Mouse (Mus musculus) liver, embryonic 14.5 days (tissue): ENCODE measurements around the gene Sirt4. TPM values are rescaled to one million over a fixed set of nuclear protein-coding genes. Genes with fewer than 3 reads are reported as not detected.
"Not testable (repeated sequence)": the region's sequence is repeated elsewhere in the genome, so short reads cannot be mapped to it uniquely, and the experiment has no call there.

Experiments
- ATAC-seq: fragments of 200-750 bp; cut with Nextera tagmentation; 2 replicates; pipeline ENCODE4 v1.8.0; 2017; ENCODE audit warnings: moderate number of reproducible peaks, mild to moderate bottlenecking, moderate library complexity; ENCODE audit not compliant: insufficient read depth
- DNase-seq, 3 experiments: peaks; one replicate each; pipeline ENCODE4 v3.0.0-alpha.2; 2012 to 2013; ENCODE audit warnings: low read depth in 3 of 3, low spot score in 3 of 3
- H3K27ac ChIP-seq: fragments of 300-500 bp; sonication (generic); 2 replicates; pipeline ENCODE4 v1.5.1; 2014; ENCODE audit warnings: moderate library complexity, mild to moderate bottlenecking, control low read depth, inconsistent platforms
- H3K27me3 ChIP-seq: fragments of 300-500 bp; sonication (generic); 2 replicates; pipeline ENCODE4 v1.6.1; 2014; ENCODE audit warnings: mild to moderate bottlenecking, low read length, moderate library complexity; ENCODE audit not compliant: control insufficient read depth, insufficient read depth
- H3K36me3 ChIP-seq: fragments of 300-500 bp; sonication (generic); replicated peaks from 2 replicates; pipeline ENCODE4 v1.6.1; 2014; ENCODE audit warnings: low read depth; ENCODE audit not compliant: control insufficient read depth, insufficient read depth
- H3K4me1 ChIP-seq, 2 experiments: fragments of 200-500 bp in 1 of 2; fragments of 300-500 bp in 1 of 2; sonication (generic) in 1 of 2; replicated peaks; 2 replicates each; pipeline ENCODE4 v1.6.1; 2012 to 2014; ENCODE audit warnings: antibody characterized with exemption in 1 of 2, inconsistent platforms in 1 of 2, low read length in 1 of 2; ENCODE audit not compliant: control insufficient read depth in 2 of 2, insufficient read depth in 2 of 2
- H3K4me2 ChIP-seq: fragments of 300-500 bp; sonication (generic); 2 replicates; pipeline ENCODE4 v1.6.1; 2014; ENCODE audit warnings: low read depth, mild to moderate bottlenecking, control low read depth, moderate library complexity
- H3K4me3 ChIP-seq, 2 experiments: fragments of 200-500 bp in 1 of 2; fragments of 300-500 bp in 1 of 2; sonication (generic) in 1 of 2; 2 replicates each; pipeline ENCODE4 v1.5.1; 2012 to 2014; ENCODE audit warnings: low read depth in 2 of 2, low read length in 2 of 2, mild to moderate bottlenecking in 2 of 2, control low read depth in 1 of 2, inconsistent platforms in 1 of 2, moderate library complexity in 1 of 2; ENCODE audit not compliant: insufficient read depth in 1 of 2
- H3K9ac ChIP-seq: fragments of 300-500 bp; sonication (generic); replicated peaks from 2 replicates; pipeline ENCODE4 v1.6.1; 2014; ENCODE audit warnings: mild to moderate bottlenecking, control low read depth, moderate library complexity
- H3K9me3 ChIP-seq: fragments of 300-500 bp; sonication (generic); 2 replicates; pipeline ENCODE4 v1.6.1; 2016; ENCODE audit warnings: low read length, mixed read lengths; ENCODE audit not compliant: control insufficient read depth
- CTCF ChIP-seq: IDR thresholded peaks from 2 replicates; pipeline ENCODE4 v1.5.1; 2016; ENCODE audit warnings: antibody characterized with exemption, low read depth, control low read depth
- EP300 ChIP-seq: IDR thresholded peaks from 2 replicates; pipeline ENCODE4 v1.6.1; 2016; ENCODE audit warnings: antibody characterized with exemption, low read depth
- WGBS: fragments of 180-500 bp; shearing (Covaris S2); extraction: QIAGEN DNeasy Blood & Tissue Kit; methylation state at CpG from one replicate; pipeline ENCODE4 v1.1.7; 2014; ENCODE audit not compliant: insufficient replicate concordance; 5-methylcytosine and 5-hydroxymethylcytosine counted together
- polyA plus RNA-seq, 2 experiments: library from polyadenylated mRNA; depleted of rRNA in 1 of 2; stranded (reverse) in 1 of 2; unstranded in 1 of 2; fragments of >200 nt; fragmentation: Nextera tagmentation in 1 of 2; extraction: Ambion mirVana in 1 of 2; gene quantifications; 2 replicates each; pipeline versions ENCODE4 v1.2.1 to v1.2.3; 2012 to 2014

Sirt4 gene
- polyA plus RNA-seq, 2 experiments = 3.9 to 8.4 TPM

- no peak for TF ChIP-seq CTCF
- no peak for TF ChIP-seq EP300
- peaks cover 0 to 4% of the 10 kb centered on the region in 2 experiments; a peak in 1 of 4 replicates for H3K4me1 ChIP-seq
- ATAC-seq (no peak), DNase-seq (no peak)
- H3K9ac ChIP-seq = no peak overlapping the region
- H3K36me3 ChIP-seq = no peaks in the 10 kb centered on the region
- H3K27me3 ChIP-seq = no peaks in the 10 kb centered on the region
- no peak overlapping the region for H3K4me2 ChIP-seq
- no peak overlapping the region for H3K27ac ChIP-seq
- no peak overlapping the region for H3K4me3 ChIP-seq
- 45% methylated on average over 9 of the region's 9 CpGs for WGBS
- no peaks in the 10 kb centered on the region for H3K9me3 ChIP-seq
These were observed 14.0 kb upstream of the Sirt4 start for GRCm38 (mm10) chr5:115498307-115499240.

- Histone ChIP-seq H3K9ac (no peak overlapping the region), H3K4me2 (no peak overlapping the region), H3K27me3 (no peaks in the 10 kb centered on the region), H3K4me1 (peaks cover 0 to 6% of the 10 kb centered on the region in 2 experiments; a peak in 2 of 4 replicates), H3K4me3 (no peak overlapping the region), H3K36me3 (no peaks in the 10 kb centered on the region), H3K9me3 (no peaks in the 10 kb centered on the region), H3K27ac (no peak overlapping the region)
- ATAC-seq (no peak), DNase-seq (no peak)
- TF ChIP-seq CTCF = no peak
- TF ChIP-seq EP300 = no peak
- WGBS = 56% methylated on average over 7 of the region's 7 CpGs
These were observed 12.5 kb upstream of the Sirt4 start for GRCm38 (mm10) chr5:115497033-115497432.

- 68% methylated on average over 3 of the region's 3 CpGs for WGBS
These were observed 11.1 kb upstream of the Sirt4 start for GRCm38 (mm10) chr5:115495618-115496017.

GRCm38 (mm10) chr5:115493441-115493840 lies 8.9 kb upstream of the Sirt4 start:
- no peak for ATAC-seq
- TF ChIP-seq EP300 = no peak
- TF ChIP-seq CTCF = no peak
- 59% methylated on average over 5 of the region's 5 CpGs for WGBS

More at GRCm38 (mm10) chr5:115495618-115496017, 11.1 kb upstream of the Sirt4 start:
- not testable (repeated sequence) for H3K4me3 ChIP-seq, H3K9ac ChIP-seq, H3K36me3 ChIP-seq, H3K9me3 ChIP-seq, ATAC-seq, H3K27me3 ChIP-seq, DNase-seq, H3K4me2 ChIP-seq, H3K27ac ChIP-seq
- peaks cover 10 to 16% of the 10 kb centered on the region in 2 experiments for H3K4me1 ChIP-seq

GRCm38 (mm10) chr5:115492711-115493335 lies 8.3 kb upstream of the Sirt4 start:
- no peak for ATAC-seq
- no peak overlapping the region for H3K4me3 ChIP-seq
- no peak for DNase-seq
- H3K4me1 ChIP-seq = peaks cover 14 to 22% of the 10 kb centered on the region in 2 experiments
- TF ChIP-seq EP300 = no peak
- no peak for TF ChIP-seq CTCF
- H3K27ac ChIP-seq = no peak overlapping the region
- WGBS = 58% methylated on average over 6 of the region's 6 CpGs
- H3K9me3 ChIP-seq = no peaks in the 10 kb centered on the region
- no peak overlapping the region for H3K9ac ChIP-seq
- H3K27me3 ChIP-seq = no peaks in the 10 kb centered on the region
- H3K4me2 ChIP-seq = no peak overlapping the region
- no peaks in the 10 kb centered on the region for H3K36me3 ChIP-seq

More at GRCm38 (mm10) chr5:115493441-115493840, 8.9 kb upstream of the Sirt4 start:
- H3K4me2 ChIP-seq = no peak overlapping the region
- H3K36me3 ChIP-seq = no peaks in the 10 kb centered on the region
- no peak for DNase-seq
- no peak overlapping the region for H3K9ac ChIP-seq
- H3K27me3 ChIP-seq = no peaks in the 10 kb centered on the region
- H3K4me3 ChIP-seq = no peak overlapping the region
- H3K4me1 ChIP-seq = peaks cover 14 to 20% of the 10 kb centered on the region in 2 experiments
- H3K9me3 ChIP-seq = no peaks in the 10 kb centered on the region
- H3K27ac ChIP-seq = no peak overlapping the region
